Mouse (Mus musculus): ENCODE results near the gene Rpusd2. TPM values are rescaled to one million over a fixed set of nuclear protein-coding genes. Genes with fewer than 3 reads are reported as not detected.
A peak's percentile ranks its signal among the peaks of the same experiment; 100 is the strongest.

Gene Rpusd2
- total RNA-seq, 2 experiments from 2014 or later: 8.0 to 8.4 TPM

DNA sequence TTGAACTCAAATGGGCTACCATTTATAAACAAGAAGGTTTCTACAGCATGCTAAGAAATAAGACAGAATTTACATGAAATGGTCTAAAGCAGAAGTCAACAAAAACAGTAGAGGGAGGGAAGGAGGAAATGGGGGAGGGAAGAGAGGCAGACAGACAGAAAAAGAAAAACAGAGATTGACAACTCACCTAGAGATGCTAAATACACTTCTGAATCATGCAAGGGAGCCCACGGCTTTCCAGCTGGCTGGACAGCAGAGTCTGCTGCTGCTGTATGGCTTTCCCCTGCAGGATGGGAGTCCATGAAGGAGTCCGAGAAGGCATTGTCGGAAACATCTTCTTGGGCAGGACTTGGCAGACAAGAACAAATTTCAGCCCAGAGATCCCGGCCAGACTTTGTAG lies 7.6 kb upstream of the Rpusd2 start:
- no peak for DNase-seq (ENCODE audit: low spot score in 2 of 2)
- intact Hi-C loops (cut with DNase I): no loop called here

DNA sequence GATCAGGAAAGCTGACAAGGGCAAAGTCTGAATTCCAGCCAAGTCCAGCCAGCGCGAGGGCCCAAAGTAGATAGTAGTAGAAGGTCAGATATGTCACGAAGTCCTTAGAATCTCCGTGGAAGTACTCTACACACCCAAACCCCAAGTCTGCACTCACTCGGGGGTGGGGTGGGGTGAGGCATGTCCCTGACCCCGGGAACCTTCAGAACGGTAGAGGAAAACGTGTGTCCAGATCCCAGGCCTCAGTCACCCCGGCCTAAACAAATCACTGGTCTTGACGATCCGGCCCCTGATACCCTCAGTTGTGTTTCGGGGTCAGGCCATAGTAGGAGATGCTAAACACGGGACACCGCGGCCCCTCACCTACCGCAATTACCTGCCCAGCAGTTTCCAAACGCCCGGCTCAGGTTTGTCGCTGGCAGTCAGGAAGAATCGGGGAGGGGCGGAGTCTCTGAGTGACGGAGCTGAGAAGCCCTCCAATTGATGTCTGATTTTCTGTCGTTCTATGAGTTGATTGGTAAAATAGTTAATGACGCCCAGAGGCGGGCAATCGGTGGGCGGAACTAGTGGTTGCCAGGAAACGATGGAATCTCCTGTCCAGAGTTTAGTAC lies 5.5 kb upstream of the Rpusd2 start, which contains the start of gene Ccdc32:
Ccdc32 (minus strand) TSS at position 453 of the 611 bp plus-strand sequence.
- intact Hi-C loops (cut with DNase I): no loop called here
- peak; percentile 88 to 94 for DNase-seq (ENCODE audit: low spot score in 2 of 2)

DNA sequence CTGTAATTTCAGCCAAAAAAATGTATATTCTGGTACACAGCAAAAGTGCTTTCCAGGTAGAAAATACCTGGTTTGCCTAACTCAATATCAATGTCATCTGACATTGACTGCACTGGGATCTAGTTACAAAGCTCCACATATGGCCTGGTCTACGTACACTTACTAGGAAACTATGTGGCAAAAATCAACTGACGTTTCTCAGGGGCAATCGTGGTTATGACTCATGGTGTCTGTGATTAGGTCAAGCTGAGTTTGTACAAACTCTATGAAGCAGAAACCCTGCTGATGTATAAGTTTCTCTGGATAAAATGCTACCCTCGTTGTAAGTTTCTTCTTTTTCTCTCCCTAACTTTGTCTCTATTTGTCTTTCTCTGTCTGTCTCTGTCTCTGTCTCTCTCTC lies 2.4 kb upstream of the Rpusd2 start:
- DNase-seq (ENCODE audit: low spot score in 2 of 2): no peak
- intact Hi-C loops (cut with DNase I): no loop called here

DNA sequence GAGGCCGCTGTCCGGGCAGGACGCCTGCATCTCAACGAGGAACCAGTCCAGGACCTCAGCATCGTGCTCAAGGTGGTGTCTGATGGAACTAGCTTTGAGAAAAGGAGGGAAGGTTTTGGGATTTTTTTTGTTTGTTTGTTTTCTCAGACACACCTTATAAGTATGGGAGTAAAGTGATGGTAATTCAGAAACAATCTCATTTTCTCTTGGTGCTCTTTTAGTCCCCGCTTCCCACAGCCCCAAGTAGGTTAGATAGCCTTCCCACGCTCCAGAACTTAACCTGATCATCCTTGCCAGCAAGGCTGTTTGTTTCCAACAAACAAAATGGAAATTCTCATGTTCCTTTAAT lies 781 bp downstream of the Rpusd2 start:
- intact Hi-C loops (cut with DNase I): loop anchor here (5.0 kb wide), 2 partner anchors 77 to 252 kb away; partner anchors contain the start of genes Rad51 and Vps18

GRCm38 (mm10) chr2:119040882-119041281 lies 6.3 kb downstream of the Rpusd2 start:
- DNase-seq (ENCODE audit: low spot score in 2 of 2): no peak
- intact Hi-C loops (cut with DNase I): loop anchor here (1.0 kb wide), 1 partner anchor 148 kb away; no protein-coding TSS in a partner anchor

More for the DNA sequence above, 781 bp downstream of the Rpusd2 start:
- DNase-seq (ENCODE audit: low spot score in 2 of 2): no peak

DNA sequence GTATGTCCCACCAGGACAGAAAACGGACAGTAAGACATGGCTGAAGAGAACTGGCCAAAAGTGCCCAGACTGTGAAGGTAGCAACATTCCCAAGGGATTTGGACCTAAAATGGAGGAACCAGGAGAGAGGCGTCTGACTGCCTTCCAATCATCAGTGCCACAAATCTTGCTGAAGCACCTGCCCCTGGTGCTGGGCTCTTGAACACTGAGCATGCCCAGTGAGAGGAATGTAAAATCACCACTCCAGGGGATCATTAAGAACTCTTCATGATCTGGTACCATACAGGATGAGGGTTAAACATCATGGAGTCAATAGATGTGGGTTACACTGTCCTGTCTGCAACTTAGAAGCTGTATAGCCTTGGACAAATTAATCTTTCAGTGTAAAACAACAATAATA lies 10.6 kb downstream of the Rpusd2 start:
- no peak for DNase-seq (ENCODE audit: low spot score in 2 of 2)

GRCm38 (mm10) chr2:119046649-119047611 lies 12.3 kb downstream of the Rpusd2 start, which contains the start of gene Knl1:
Gene Knl1 (plus strand): TSS chr2:119047119.
- peak; percentile 96 to 98 for DNase-seq (ENCODE audit: low spot score in 2 of 2)
- intact Hi-C loops (cut with DNase I): loop anchor here (1.0 kb wide), 1 partner anchor 142 kb away; no protein-coding TSS in a partner anchor

More for the DNA sequence above, 10.6 kb downstream of the Rpusd2 start:
- intact Hi-C loops (cut with DNase I): no loop called here

DNA sequence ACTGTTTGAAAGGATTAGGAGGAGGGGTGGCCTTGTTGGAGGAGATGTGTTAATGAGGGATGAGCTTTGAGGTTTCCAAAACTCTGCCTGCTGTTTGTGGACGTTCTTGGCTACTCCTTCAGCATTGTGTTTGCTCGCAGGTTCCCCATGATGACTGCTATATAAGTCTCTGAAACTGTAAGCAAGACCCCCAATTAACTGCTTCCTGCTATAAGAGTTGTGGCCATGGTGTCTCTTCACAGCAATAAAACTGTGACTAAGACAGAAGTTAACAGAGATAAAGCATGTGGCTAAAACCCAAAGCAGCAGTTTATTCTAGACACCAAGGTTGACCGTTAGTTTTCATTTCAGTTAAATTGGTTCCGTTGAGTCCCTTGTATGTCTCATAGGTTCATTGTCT lies 13.3 kb downstream of the Rpusd2 start:
- DNase-seq (ENCODE audit: low spot score in 2 of 2): no peak
- intact Hi-C loops (cut with DNase I): no loop called here

GRCm38 (mm10) chr2:119050132-119050650 lies 15.6 kb downstream of the Rpusd2 start:
- DNase-seq (ENCODE audit: low spot score in 2 of 2): no peak
- intact Hi-C loops (cut with DNase I): no loop called here

DNA sequence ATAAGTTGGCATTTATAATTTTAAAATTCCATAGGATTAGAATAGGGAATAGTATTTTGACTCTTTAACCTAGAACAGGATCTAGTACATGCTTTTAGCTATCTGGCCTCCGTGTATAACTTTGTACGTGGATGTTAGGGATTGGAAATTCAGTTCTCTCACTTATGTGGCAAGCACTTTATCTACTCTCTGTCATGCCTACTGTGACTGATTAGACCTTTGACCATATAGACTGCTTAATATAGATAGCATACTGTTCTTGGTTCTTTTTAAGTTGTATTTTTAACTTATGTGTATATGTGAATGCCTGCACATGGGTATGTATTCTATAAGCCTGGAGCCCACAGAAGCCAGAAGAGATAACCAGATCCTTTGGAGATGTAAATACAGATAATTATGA lies 25.5 kb downstream of the Rpusd2 start:
- no peak for DNase-seq (ENCODE audit: low spot score in 2 of 2)
- intact Hi-C loops (cut with DNase I): no loop called here

- intact Hi-C loops (cut with DNase I): no loop called here
- no peak for DNase-seq (ENCODE audit: low spot score in 2 of 2)
These were observed 37.8 kb downstream of the Rpusd2 start for GRCm38 (mm10) chr2:119072397-119072796.

DNA sequence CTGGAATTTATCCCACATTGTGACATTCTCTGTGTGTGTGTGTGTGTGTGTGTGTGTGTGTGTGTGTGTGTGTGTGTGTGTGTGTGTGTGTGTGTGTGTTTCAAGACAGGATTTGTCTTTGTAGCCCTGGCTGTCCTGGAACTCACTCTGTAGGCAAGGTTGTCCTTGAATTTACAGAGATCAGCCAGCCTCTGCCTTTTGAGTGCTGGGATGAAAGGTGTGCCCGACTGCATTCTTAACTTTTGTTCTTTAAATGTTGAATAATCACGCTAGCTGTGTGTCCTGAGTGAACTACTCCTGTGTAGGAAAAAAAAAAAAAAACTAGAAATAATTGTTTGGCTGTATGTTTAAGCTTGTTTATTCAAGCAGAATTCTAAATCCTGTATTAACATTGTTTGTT lies 51.6 kb downstream of the Rpusd2 start:
- no peak for DNase-seq (ENCODE audit: low spot score in 2 of 2)
- intact Hi-C loops (cut with DNase I): no loop called here

Other genes starting within 250 kb of the Rpusd2 start
- gene Knstrn, start 220.8 kb upstream of the Rpusd2 start, total RNA-seq (2021): 1 to 10 TPM; 1.2 to 1.6 TPM
- 10 to 100 TPM; 58.2 to 73.7 TPM for gene Ivd, start 172.8 kb upstream of the Rpusd2 start, total RNA-seq (2021)
- 10 to 100 TPM; 40.4 to 45.0 TPM for gene Bahd1, start 134.4 kb upstream of the Rpusd2 start, total RNA-seq (2021)
- gene Chst14, start 108.3 kb upstream of the Rpusd2 start, total RNA-seq (2021): 1 to 10 TPM; 1.5 to 2.0 TPM
- 10 to 100 TPM; 50.2 to 52.7 TPM for gene Ccdc32, start 5.4 kb upstream of the Rpusd2 start, total RNA-seq (2021)
- gene Knl1, start 12.3 kb downstream of the Rpusd2 start, total RNA-seq (2021): 1 to 10 TPM in 1 of 2 experiments, under 1 TPM in 1; 0.16 to 1.2 TPM
- 1 to 10 TPM in 1 of 2 experiments, under 1 TPM in 1; 0.57 to 1.5 TPM for gene Rad51, start 78.0 kb downstream of the Rpusd2 start, total RNA-seq (2021)
- 10 to 100 TPM; 53.4 to 58.1 TPM for gene Rmdn3, start 122.2 kb downstream of the Rpusd2 start, total RNA-seq (2021)
- not detected for gene Gchfr, start 133.0 kb downstream of the Rpusd2 start, total RNA-seq (2021)
- gene Gm14137, start 139.7 kb downstream of the Rpusd2 start, total RNA-seq (2021): not detected
- gene Zfyve19, start 173.8 kb downstream of the Rpusd2 start, total RNA-seq (2021): 10 to 100 TPM; 34.9 TPM
- 10 to 100 TPM; 16.4 to 16.6 TPM for gene Dnajc17, start 174.0 kb downstream of the Rpusd2 start, total RNA-seq (2021)
- not detected for gene Ppp1r14d, start 195.1 kb downstream of the Rpusd2 start, total RNA-seq (2021)
- gene Spint1, start 202.6 kb downstream of the Rpusd2 start, total RNA-seq (2021): 1 to 10 TPM in 1 of 2 experiments, under 1 TPM in 1; 0.76 to 1.3 TPM
- 10 to 100 TPM in 1 of 2 experiments, 1 to 10 TPM in 1; 7.9 to 10.9 TPM for gene Rhov, start 236.5 kb downstream of the Rpusd2 start, total RNA-seq (2021)

Measured in left cerebral cortex, postnatal 36 days (tissue).